In genomic region chr10:99241829-99242711, GRCm38 (mm10) we compare ENCODE assay signal across 8 mouse cellular contexts. TPM values are rescaled to one million over a fixed set of nuclear protein-coding genes. Genes with fewer than 3 reads are reported as not detected.
DNase-seq lines count a peak whose midpoint lies in the region; ATAC-seq and TF ChIP-seq lines count a peak whose summit lies in the region.

No protein-coding gene starts in this region.

- no peak for TF ChIP-seq EP300 in CH12.LX (IDR thresholded peaks at IDR 0.05; ENCODE audit: low read length)

- dilution Hi-C loops in CH12.LX (cut with MboI; ENCODE audit: extremely low pct_ligation_motif_present, extremely low pct_unique_long_range_greater_than_20kb, low sequenced_read_pairs): no loop called here

- peaks cover 6 to 10% of the 10 kb centered on the region in 2 experiments for H3K4me1 ChIP-seq in heart, embryonic 14.5 days (ENCODE audit: control insufficient read depth in 2 of 2, insufficient read depth in 2 of 2, low read length in 2 of 2)
- peaks cover 2 to 14% of the 10 kb centered on the region in 2 experiments for H3K4me1 ChIP-seq in CH12.LX (ENCODE audit: control insufficient read depth in 1 of 2, insufficient read depth in 2 of 2)
- peaks cover 22% of the 10 kb centered on the region for H3K4me1 ChIP-seq in embryonic facial prominence, embryonic 15.5 days
- peaks cover 23% of the 10 kb centered on the region; the same call in 1 of the 2 replicates for H3K4me1 ChIP-seq in limb, embryonic 14.5 days (ENCODE audit: control insufficient read depth, insufficient read depth, low read length)

- no peak overlapping the region for H3K9ac ChIP-seq in heart, embryonic 14.5 days (ENCODE audit: low read length)
- no peak overlapping the region for H3K9ac ChIP-seq in CH12.LX (ENCODE audit: insufficient read depth, low read depth)
- no peak overlapping the region for H3K9ac ChIP-seq in embryonic facial prominence, embryonic 15.5 days
- no peak overlapping the region for H3K9ac ChIP-seq in limb, embryonic 14.5 days (ENCODE audit: low read depth, low read length, severe bottlenecking)

- DNase-seq in heart, adult 9 months (ENCODE audit: low spot score in 2 of 2): no peak
- peak; percentile 37 for DNase-seq in CH12.LX (ENCODE audit: extremely low read depth)
- DNase-seq in limb, embryonic 14.5 days (ENCODE audit: low spot score): peak; percentile 44
- peak; percentile 69 to 70 for DNase-seq in right cerebral cortex, postnatal 36 days (ENCODE audit: low spot score in 2 of 2)
- no peak for DNase-seq in ovary, postnatal 36 days (ENCODE audit: low spot score)
- no peak for DNase-seq in adrenal gland, adult 18-20 months (ENCODE audit: low spot score in 2 of 2)

- H3K4me2 ChIP-seq in heart, embryonic 14.5 days (ENCODE audit: low read length): no peak overlapping the region
- no peak overlapping the region for H3K4me2 ChIP-seq in CH12.LX (ENCODE audit: insufficient read depth, low read depth, poor library complexity, severe bottlenecking)
- H3K4me2 ChIP-seq in embryonic facial prominence, embryonic 15.5 days (replicated peaks): no peak overlapping the region
- no peak overlapping the region for H3K4me2 ChIP-seq in limb, embryonic 14.5 days (replicated peaks; ENCODE audit: low read depth, low read length, severe bottlenecking)

- H3K4me3 ChIP-seq in heart, embryonic 14.5 days (ENCODE audit: control insufficient read depth in 1 of 2, insufficient read depth in 1 of 2, low read depth in 1 of 2, low read length in 2 of 2): no peak overlapping the region
- H3K4me3 ChIP-seq in CH12.LX (replicated peaks in 1 of 3; ENCODE audit: low read depth in 2 of 3, low read length in 2 of 3, poor library complexity in 1 of 3): no peak overlapping the region
- no peak overlapping the region for H3K4me3 ChIP-seq in embryonic facial prominence, embryonic 15.5 days (replicated peaks)
- no peak overlapping the region for H3K4me3 ChIP-seq in limb, embryonic 14.5 days (replicated peaks; ENCODE audit: low read length)

- H3K27me3 ChIP-seq in heart, embryonic 14.5 days (ENCODE audit: control insufficient read depth, insufficient read depth, low read length): no peaks in the 10 kb centered on the region
- H3K27me3 ChIP-seq in CH12.LX (replicated peaks): no peaks in the 10 kb centered on the region
- H3K27me3 ChIP-seq in embryonic facial prominence, embryonic 15.5 days: no peaks in the 10 kb centered on the region
- no peaks in the 10 kb centered on the region for H3K27me3 ChIP-seq in limb, embryonic 14.5 days (ENCODE audit: control insufficient read depth, insufficient read depth, low read length)

- peak overlapping the region; percentile 10 to 41; a peak in 2 of 4 replicates for H3K27ac ChIP-seq in heart, embryonic 14.5 days (replicated peaks in 1 of 2; ENCODE audit: control insufficient read depth in 1 of 2, insufficient read depth in 1 of 2, low read depth in 2 of 2, low read length in 2 of 2)
- H3K27ac ChIP-seq in CH12.LX (ENCODE audit: insufficient read depth, low read depth): no peak overlapping the region
- peak overlapping the region; percentile 29 for H3K27ac ChIP-seq in embryonic facial prominence, embryonic 15.5 days (replicated peaks)
- H3K27ac ChIP-seq in limb, embryonic 14.5 days (replicated peaks; ENCODE audit: low read depth, low read length): peak overlapping the region; percentile 28; the same call in 1 of the 2 replicates

- TF ChIP-seq CTCF in CH12.LX (conservative IDR thresholded peaks at IDR 0.05 in 1 of 2, IDR thresholded peaks at IDR 0.05 in 1 of 2; ENCODE audit: low read depth in 2 of 2, low read length in 2 of 2): no peak

- no peak for TF ChIP-seq POLR2A in CH12.LX (IDR thresholded peaks at IDR 0.05; ENCODE audit: low read depth, low read length)
- TF ChIP-seq POLR2A in limb, embryonic 14.5 days (IDR thresholded peaks at IDR 0.05; ENCODE audit: borderline replicate concordance, extremely low read depth, insufficient read depth, insufficient read length): no peak

- in situ Hi-C loops in CH12.LX (cut with MboI; ENCODE audit: low pct_ligation_motif_present, low pct_unique_long_range_greater_than_20kb, low sequenced_read_pairs): no loop called here

- WGBS in heart, embryonic 14.5 days: 59% methylated on average over 16 of the region's 16 CpGs
- WGBS in embryonic facial prominence, embryonic 15.5 days: 57% methylated on average over 16 of the region's 16 CpGs
- WGBS in limb, embryonic 14.5 days: 41% methylated on average over 16 of the region's 16 CpGs

- no peaks in the 10 kb centered on the region for H3K36me3 ChIP-seq in heart, embryonic 14.5 days (ENCODE audit: control insufficient read depth, insufficient read depth, low read length)
- no peaks in the 10 kb centered on the region for H3K36me3 ChIP-seq in CH12.LX (replicated peaks in 1 of 2; ENCODE audit: control insufficient read depth in 1 of 2, insufficient read depth in 1 of 2, low read length in 1 of 2)
- H3K36me3 ChIP-seq in embryonic facial prominence, embryonic 15.5 days: no peaks in the 10 kb centered on the region
- no peaks in the 10 kb centered on the region for H3K36me3 ChIP-seq in limb, embryonic 14.5 days (ENCODE audit: control insufficient read depth, insufficient read depth, low read length)

- ATAC-seq in heart, embryonic 14.5 days (ENCODE audit: insufficient number of reproducible peaks, insufficient read depth, low FRiP score, low read depth): no peak; the same call in 1 of the 2 replicates
- 0 out of 2 replicates have a peak, but pooled peaks have one; percentile 34 for ATAC-seq in embryonic facial prominence, embryonic 15.5 days (ENCODE audit: insufficient number of reproducible peaks, low FRiP score, low TSS enrichment, low read depth)
- no peak for ATAC-seq in limb, embryonic 14.5 days (ENCODE audit: low FRiP score, low read depth)

- no peak for TF ChIP-seq RAD21 in CH12.LX (IDR thresholded peaks at IDR 0.05; ENCODE audit: low read depth, low read length)

- no peaks in the 10 kb centered on the region for H3K9me3 ChIP-seq in heart, embryonic 14.5 days (ENCODE audit: control insufficient read depth, low read length)
- H3K9me3 ChIP-seq in CH12.LX (replicated peaks; ENCODE audit: low read length): no peaks in the 10 kb centered on the region
- H3K9me3 ChIP-seq in embryonic facial prominence, embryonic 15.5 days (replicated peaks): no peaks in the 10 kb centered on the region
- no peaks in the 10 kb centered on the region for H3K9me3 ChIP-seq in limb, embryonic 14.5 days (ENCODE audit: control insufficient read depth, low read length)

- no peaks in the 10 kb centered on the region for H3K79me2 ChIP-seq in CH12.LX (replicated peaks; ENCODE audit: control insufficient read depth, extremely low read depth, insufficient read depth, poor library complexity, severe bottlenecking)

TF ChIP-seq in CH12.LX, 34 proteins besides CTCF, POLR2A, EP300 and RAD21:
- no peak for TF ChIP-seq MAX (IDR thresholded peaks at IDR 0.05; ENCODE audit: low read length)
- TF ChIP-seq BHLHE40 (IDR thresholded peaks at IDR 0.05; ENCODE audit: low read depth, low read length): peak; percentile 7; the same call in 1 of the 2 replicates

RNA-seq across cellular contexts. Expression of gene Dusp6, which starts 21.0 kb away (rescaled TPM):
- 42.4 and 43.4 TPM in 2 replicates for polyA plus RNA-seq in heart, embryonic 14.5 days (2014; fragmentation: Nextera tagmentation; extraction: Ambion mirVana)
- 6.2 and 7.6 TPM in 2 replicates for total RNA-seq in CH12.LX (2012; rRNA removed)
- total RNA-seq in CH12.LX (2014; rRNA removed): 11.6 and 13.5 TPM in 2 replicates
- polyA plus RNA-seq in CH12.LX (2012; ENCODE audit: insufficient read length, low read depth): 4.1 and 6.1 TPM in 2 replicates
- 65.2 and 68.1 TPM in 2 replicates for polyA plus RNA-seq in embryonic facial prominence, embryonic 15.5 days (2015; fragmentation: Nextera tagmentation; extraction: Ambion mirVana)
- polyA plus RNA-seq in limb, embryonic 14.5 days (2012; rRNA removed): 60.2 and 78.3 TPM in 2 replicates
- polyA plus RNA-seq in limb, embryonic 14.5 days (2014; fragmentation: Nextera tagmentation; extraction: Ambion mirVana): 64.7 and 67.7 TPM in 2 replicates
- total RNA-seq in adrenal gland, adult 18-20 months (2021): 100 to 1,000 TPM; 102 to 235 TPM

Comparison
In these comparisons a context has a peak if more than half of its experiments do, and no peak if none do; other contexts are left out.
1. DNase-seq: peak in CH12.LX (single experiment), limb, embryonic 14.5 days (single experiment) and right cerebral cortex, postnatal 36 days (2 of 2); none in heart, adult 9 months (0 of 2), ovary, postnatal 36 days (single experiment) and adrenal gland, adult 18-20 months (0 of 2).